Mouse (Mus musculus) embryonic facial prominence, embryonic 10.5 days (tissue): ENCODE results near the gene Zfand4. TPM values are rescaled to one million over a fixed set of nuclear protein-coding genes. Genes with fewer than 3 reads are reported as not detected.

ENCODE experiments used
- DNase-seq: peaks from one replicate; pipeline ENCODE4 v3.0.0-alpha.2; 2017; ENCODE audit warnings: low spot score
- H3K27ac ChIP-seq: fragments of 300-500 bp; sonication (generic); replicated peaks from 2 replicates; pipeline ENCODE4 v1.5.1; 2016; ENCODE audit warnings: mild to moderate bottlenecking
- H3K27me3 ChIP-seq: fragments of 300-500 bp; sonication (generic); replicated peaks from 2 replicates; pipeline ENCODE4 v1.6.1; 2016; ENCODE audit warnings: low read depth, mild to moderate bottlenecking; ENCODE audit not compliant: poor library complexity, severe bottlenecking
- H3K36me3 ChIP-seq: fragments of 300-500 bp; sonication (generic); replicated peaks from 2 replicates; pipeline ENCODE4 v1.6.1; 2016; ENCODE audit warnings: mild to moderate bottlenecking, moderate library complexity
- H3K4me1 ChIP-seq: fragments of 300-500 bp; sonication (generic); 2 replicates; pipeline ENCODE4 v1.6.1; 2016
- H3K4me3 ChIP-seq: fragments of 300-500 bp; sonication (generic); 2 replicates; pipeline ENCODE4 v1.5.1; 2016; ENCODE audit warnings: mild to moderate bottlenecking, moderate library complexity
- H3K9me3 ChIP-seq: fragments of 300-500 bp; sonication (generic); 2 replicates; pipeline ENCODE4 v1.6.1; 2016; ENCODE audit warnings: mild to moderate bottlenecking
- WGBS: fragments of 180-500 bp; shearing (Covaris S2); methylation state at CpG from one replicate; pipeline ENCODE4 v1.1.7; 2016; 5-methylcytosine and 5-hydroxymethylcytosine counted together
- polyA plus RNA-seq: library from polyadenylated mRNA; unstranded; fragments of >200 nt; fragmentation: Nextera tagmentation; extraction: Ambion mirVana; gene quantifications from 2 replicates; pipeline ENCODE4 v1.2.1, GENCODE M21; 2016

Gene Zfand4
- polyA plus RNA-seq, 1 experiment from 2014 or later: 7.6 TPM

- Histone ChIP-seq H3K36me3 (no peaks in the 10 kb centered on the region), H3K9me3 (no peaks in the 10 kb centered on the region), H3K27ac (no peak overlapping the region), H3K27me3 (no peaks in the 10 kb centered on the region), H3K4me1 (no peaks in the 10 kb centered on the region), H3K4me3 (no peak overlapping the region)
- no peak for DNase-seq
- WGBS: 81% methylated on average over 8 of the region's 8 CpGs
These were observed 94.0 kb downstream of the Zfand4 start for GRCm38 (mm10) chr6:116358056-116358455.

- Histone ChIP-seq H3K27me3 (no peaks in the 10 kb centered on the region), H3K4me3 (no peak overlapping the region), H3K36me3 (no peaks in the 10 kb centered on the region), H3K9me3 (no peaks in the 10 kb centered on the region), H3K4me1 (no peaks in the 10 kb centered on the region), H3K27ac (no peak overlapping the region)
- DNase-seq: no peak
- WGBS: 90% methylated on average over 3 of the region's 3 CpGs
These were observed 95.2 kb downstream of the Zfand4 start for GRCm38 (mm10) chr6:116359256-116359655.

GRCm38 (mm10) chr6:116361463-116361862, 97.4 kb downstream of the Zfand4 start:
- WGBS: 82% methylated on average over 3 of the region's 3 CpGs
- no peak overlapping the region for H3K4me3 ChIP-seq
- no peaks in the 10 kb centered on the region for H3K27me3 ChIP-seq
- no peaks in the 10 kb centered on the region for H3K4me1 ChIP-seq
- H3K9me3 ChIP-seq: no peaks in the 10 kb centered on the region
- DNase-seq: no peak
- H3K27ac ChIP-seq: no peak overlapping the region
- no peaks in the 10 kb centered on the region for H3K36me3 ChIP-seq

GRCm38 (mm10) chr6:116361993-116362392, 98.0 kb downstream of the Zfand4 start:
- Histone ChIP-seq H3K36me3 (no peaks in the 10 kb centered on the region), H3K4me1 (no peaks in the 10 kb centered on the region), H3K4me3 (no peak overlapping the region), H3K9me3 (no peaks in the 10 kb centered on the region), H3K27me3 (no peaks in the 10 kb centered on the region), H3K27ac (no peak overlapping the region)
- 94% methylated on average over 4 of the region's 4 CpGs for WGBS
- no peak for DNase-seq

- Histone ChIP-seq H3K27ac (no peak overlapping the region), H3K9me3 (no peaks in the 10 kb centered on the region), H3K27me3 (no peaks in the 10 kb centered on the region), H3K4me3 (no peak overlapping the region), H3K4me1 (0 out of 2 replicates have a peak, but pooled peaks cover 5% of the 10 kb centered on the region), H3K36me3 (no peaks in the 10 kb centered on the region)
- WGBS: 89% methylated on average over 11 of the region's 11 CpGs
- no peak for DNase-seq
These were observed 103.9 kb downstream of the Zfand4 start for GRCm38 (mm10) chr6:116367971-116368370.

- no peaks in the 10 kb centered on the region for H3K36me3 ChIP-seq
- H3K27me3 ChIP-seq: no peaks in the 10 kb centered on the region
- no peaks in the 10 kb centered on the region for H3K9me3 ChIP-seq
- DNase-seq: no peak
- no peak overlapping the region for H3K4me3 ChIP-seq
- H3K27ac ChIP-seq: no peak overlapping the region
- 0 out of 2 replicates have a peak, but pooled peaks cover 5% of the 10 kb centered on the region for H3K4me1 ChIP-seq
- WGBS: 91% methylated on average over 1 of the region's 1 CpGs
These were observed 105.8 kb downstream of the Zfand4 start for GRCm38 (mm10) chr6:116369811-116370210.

- WGBS: 86% methylated on average over 6 of the region's 6 CpGs
- no peaks in the 10 kb centered on the region for H3K27me3 ChIP-seq
- 0 out of 2 replicates have a peak, but pooled peaks cover 5% of the 10 kb centered on the region for H3K4me1 ChIP-seq
- H3K36me3 ChIP-seq: no peaks in the 10 kb centered on the region
- H3K4me3 ChIP-seq: no peak overlapping the region
- DNase-seq: no peak
- no peaks in the 10 kb centered on the region for H3K9me3 ChIP-seq
- no peak overlapping the region for H3K27ac ChIP-seq
These were observed 106.4 kb downstream of the Zfand4 start for GRCm38 (mm10) chr6:116370216-116370976.

GRCm38 (mm10) chr6:116371500-116371899, 107.5 kb downstream of the Zfand4 start:
- no peak overlapping the region for H3K4me3 ChIP-seq
- 0 out of 2 replicates have a peak, but pooled peaks cover 5% of the 10 kb centered on the region for H3K4me1 ChIP-seq
- no peak for DNase-seq
- H3K27me3 ChIP-seq: no peaks in the 10 kb centered on the region
- 92% methylated on average over 3 of the region's 3 CpGs for WGBS
- H3K9me3 ChIP-seq: no peaks in the 10 kb centered on the region
- no peak overlapping the region for H3K27ac ChIP-seq
- H3K36me3 ChIP-seq: no peaks in the 10 kb centered on the region

- H3K36me3 ChIP-seq: peaks cover 6% of the 10 kb centered on the region; the same call in 1 of the 2 replicates
- WGBS: 86% methylated on average over 1 of the region's 1 CpGs
- H3K9me3 ChIP-seq: no peaks in the 10 kb centered on the region
- H3K27me3 ChIP-seq: no peaks in the 10 kb centered on the region
- 0 out of 2 replicates have a peak, but pooled peaks cover 5% of the 10 kb centered on the region for H3K4me1 ChIP-seq
- no peak overlapping the region for H3K4me3 ChIP-seq
- DNase-seq: no peak
- no peak overlapping the region for H3K27ac ChIP-seq
These were observed 110.1 kb downstream of the Zfand4 start for GRCm38 (mm10) chr6:116374136-116374535.

- Histone ChIP-seq H3K9me3 (no peaks in the 10 kb centered on the region), H3K4me3 (no peak overlapping the region), H3K4me1 (0 out of 2 replicates have a peak, but pooled peaks cover 5% of the 10 kb centered on the region), H3K36me3 (peaks cover 6% of the 10 kb centered on the region; the same call in 1 of the 2 replicates), H3K27ac (no peak overlapping the region), H3K27me3 (no peaks in the 10 kb centered on the region)
- DNase-seq: no peak
These were observed 110.6 kb downstream of the Zfand4 start for GRCm38 (mm10) chr6:116374618-116375017.

- 90% methylated on average over 7 of the region's 7 CpGs for whole genome bisulfite sequencing
- H3K9me3 ChIP-seq: no peaks in the 10 kb centered on the region
- no peaks in the 10 kb centered on the region for H3K4me1 ChIP-seq
- no peaks in the 10 kb centered on the region for H3K27me3 ChIP-seq
- no peak for DNase-seq
- peaks cover 6% of the 10 kb centered on the region; the same call in 1 of the 2 replicates for H3K36me3 ChIP-seq
- no peak overlapping the region for H3K4me3 ChIP-seq
- no peak overlapping the region for H3K27ac ChIP-seq
These were observed 114.9 kb downstream of the Zfand4 start for GRCm38 (mm10) chr6:116378892-116379291.
